Mouse (Mus musculus) embryonic fibroblast, embryonic 13.5 days (primary cell): ENCODE data around the gene Gpn3. TPM values are rescaled to one million over a fixed set of nuclear protein-coding genes. Genes with fewer than 3 reads are reported as not detected.

ENCODE experiments used
- H3K27ac ChIP-seq: 2 replicates; pipeline ENCODE4 v1.5.1; 2012; ENCODE audit warnings: low read length, control low read depth, inconsistent platforms; ENCODE audit not compliant: insufficient read depth
- H3K4me1 ChIP-seq: 2 replicates; pipeline ENCODE4 v1.6.1; 2011; ENCODE audit warnings: low read length; ENCODE audit not compliant: control insufficient read depth, insufficient read depth
- H3K4me3 ChIP-seq: 2 replicates; pipeline ENCODE4 v1.5.1; 2011; ENCODE audit warnings: mild to moderate bottlenecking, control low read depth, low read length; ENCODE audit not compliant: insufficient read depth
- CTCF ChIP-seq: IDR thresholded peaks from 2 replicates; pipeline ENCODE4 v1.5.1; 2011; ENCODE audit warnings: mild to moderate bottlenecking, control low read depth, low read length, moderate library complexity, borderline replicate concordance; ENCODE audit not compliant: insufficient read depth
- POLR2A ChIP-seq: IDR thresholded peaks from 2 replicates; pipeline ENCODE4 v1.6.1; 2011; ENCODE audit warnings: low read depth, mild to moderate bottlenecking, control low read depth, low read length, moderate library complexity
- polyA plus RNA-seq: library from polyadenylated mRNA; stranded (reverse); fragments of >200 nt; gene quantifications from 2 replicates; pipeline ENCODE4 v1.2.4, GENCODE M21; 2011; ENCODE audit warnings: low read depth; ENCODE audit not compliant: missing spikeins, insufficient read length

The Gpn3 gene
- polyA plus RNA-seq, 1 experiment = 16.7 TPM

GRCm38 (mm10) chr5:122343768-122344167 lies 27.9 kb upstream of the Gpn3 start:
- Histone ChIP-seq H3K27ac (no peak overlapping the region), H3K4me1 (no peaks in the 10 kb centered on the region)

GRCm38 (mm10) chr5:122344260-122344659 lies 27.4 kb upstream of the Gpn3 start:
- Histone ChIP-seq H3K27ac (no peak overlapping the region), H3K4me1 (no peaks in the 10 kb centered on the region), H3K4me3 (no peak overlapping the region)
- TF ChIP-seq CTCF (peak; percentile 87; the same call in 1 of the 2 replicates), POLR2A (no peak)

More at GRCm38 (mm10) chr5:122343768-122344167, 27.9 kb upstream of the Gpn3 start:
- TF ChIP-seq POLR2A (no peak), CTCF (no peak)
- H3K4me3 ChIP-seq = no peak overlapping the region

GRCm38 (mm10) chr5:122345777-122346176 lies 25.9 kb upstream of the Gpn3 start:
- TF ChIP-seq CTCF = no peak
- no peak for TF ChIP-seq POLR2A
- Histone ChIP-seq H3K4me1 (no peaks in the 10 kb centered on the region), H3K4me3 (no peak overlapping the region), H3K27ac (no peak overlapping the region)

- H3K4me3 ChIP-seq = peak within 1 kb of the TSS; percentile 99
- TF ChIP-seq POLR2A (peak; percentile 85), CTCF (no peak)
- H3K27ac ChIP-seq = peak within 1 kb of the TSS; percentile 33
- H3K4me1 ChIP-seq = no peaks in the 10 kb centered on the region
Observed at GRCm38 (mm10) chr5:122353807-122354491, 17.7 kb upstream of the Gpn3 start, which contains the start of the genes Rad9b and Vps29. Rad9b (minus strand) TSS chr5:122354233. Vps29 (plus strand) TSS chr5:122354369.

GRCm38 (mm10) chr5:122354492-122355067 lies 17.1 kb upstream of the Gpn3 start:
- no peak for TF ChIP-seq CTCF
- TF ChIP-seq POLR2A = no peak
- H3K4me3 ChIP-seq = peak overlapping the region; percentile 99

GRCm38 (mm10) chr5:122372192-122372769 lies 605 bp downstream of the Gpn3 start, which contains the start of gene Fam216a:
Fam216a (minus strand) TSS chr5:122372364.
- Histone ChIP-seq H3K4me1 (no peaks in the 10 kb centered on the region), H3K27ac (peak within 1 kb of the TSS; percentile 94), H3K4me3 (peak within 1 kb of the TSS; percentile 83)
- TF ChIP-seq CTCF (no peak), POLR2A (peak; percentile 77)

More at GRCm38 (mm10) chr5:122354492-122355067, 17.1 kb upstream of the Gpn3 start:
- peak overlapping the region; percentile 33 for H3K27ac ChIP-seq
- H3K4me1 ChIP-seq = no peaks in the 10 kb centered on the region

- no peaks in the 10 kb centered on the region for H3K4me1 ChIP-seq
- H3K27ac ChIP-seq = peak overlapping the region; percentile 15; the same call in 1 of the 2 replicates
- H3K4me3 ChIP-seq = peak overlapping the region; percentile 73
- TF ChIP-seq CTCF = no peak
- no peak for TF ChIP-seq POLR2A
Observed at GRCm38 (mm10) chr5:122372878-122373277, 1.2 kb downstream of the Gpn3 start.

- Histone ChIP-seq H3K27ac (no peak overlapping the region), H3K4me3 (no peak overlapping the region), H3K4me1 (no peaks in the 10 kb centered on the region)
- TF ChIP-seq POLR2A = no peak
- no peak for TF ChIP-seq CTCF
Observed at GRCm38 (mm10) chr5:122377101-122377833, 5.6 kb downstream of the Gpn3 start.

GRCm38 (mm10) chr5:122378171-122378570 lies 6.5 kb downstream of the Gpn3 start:
- H3K27ac ChIP-seq = no peak overlapping the region
- H3K4me3 ChIP-seq = no peak overlapping the region
- TF ChIP-seq POLR2A (no peak), CTCF (no peak)
- no peaks in the 10 kb centered on the region for H3K4me1 ChIP-seq
